Mouse (Mus musculus): ENCODE data around the gene Src.

- no peak for TF ChIP-seq CTCF (IDR thresholded peaks at IDR 0.05; ENCODE audit: borderline replicate concordance, insufficient read depth, low read length)
- TF ChIP-seq POLR2A (IDR thresholded peaks at IDR 0.05; ENCODE audit: low read depth, low read length): no peak
These were observed 90.9 kb downstream of the Src start for GRCm38 (mm10) chr2:157509182-157509581.
